Mouse (Mus musculus) retina, embryonic 14.5 days (tissue): Measurements from ENCODE around the gene Gpr107.

Source experiments
- DNase-seq: peaks from one replicate; pipeline ENCODE4 v3.0.0-alpha.2; 2015; ENCODE audit warnings: low spot score

Gpr107 gene

DNA sequence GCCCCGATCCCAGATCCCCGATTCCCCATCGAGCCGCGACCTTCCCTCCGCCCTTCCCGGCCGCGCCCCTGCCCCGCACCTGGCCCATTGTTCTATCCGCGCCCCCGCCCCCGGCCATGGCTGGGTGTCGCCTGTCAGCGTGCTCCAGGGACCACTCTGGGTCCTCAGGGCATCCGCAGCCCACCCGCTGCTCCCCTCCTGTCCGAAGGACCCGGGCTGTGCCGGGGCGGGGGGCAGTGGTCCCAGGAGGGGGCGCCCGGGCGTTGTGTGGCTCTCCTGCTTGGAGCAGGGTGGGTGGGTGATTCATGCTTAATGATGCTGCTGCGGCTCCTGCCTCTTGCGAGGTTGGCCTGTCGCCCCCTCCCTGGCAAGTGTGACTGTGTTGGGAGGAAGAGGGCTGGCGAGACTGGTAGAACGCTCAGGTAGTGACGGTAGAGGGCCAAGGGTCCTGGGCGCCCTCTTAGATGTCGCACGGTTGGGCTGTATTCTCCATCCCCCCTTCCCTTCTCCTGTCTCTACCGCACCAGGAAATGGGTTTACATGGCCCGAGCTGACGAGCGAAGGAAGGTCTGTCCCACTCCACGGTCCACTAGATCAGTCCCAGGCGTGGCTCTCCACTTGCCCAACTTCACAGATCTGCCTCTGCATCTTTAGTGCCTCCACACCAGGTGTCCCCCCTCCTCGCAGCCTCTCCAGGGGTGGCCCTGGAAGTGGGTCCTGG, 94.3 kb downstream of the Gpr107 start:
- peak; percentile 56 for DNase-seq

DNA sequence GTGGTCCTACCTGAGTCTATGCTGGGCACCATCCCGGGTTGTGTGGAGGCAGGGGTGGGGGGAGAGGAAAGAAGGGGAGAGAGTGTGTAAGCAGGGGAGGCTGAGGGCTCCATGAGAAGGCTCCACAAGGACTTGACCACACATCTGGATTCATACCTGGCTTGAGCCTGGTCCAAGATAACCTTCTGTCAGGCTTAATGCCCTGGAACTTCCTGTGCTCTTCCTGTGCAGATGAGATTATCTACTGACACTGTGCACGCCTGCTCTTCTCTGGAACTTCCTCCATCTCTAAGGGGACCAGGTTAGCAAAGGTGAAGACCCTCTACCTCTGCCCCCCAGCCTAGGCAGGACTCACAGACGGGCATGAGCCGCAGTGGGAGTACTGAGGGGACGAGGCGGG, 96.7 kb downstream of the Gpr107 start:
- DNase-seq, result no peak

DNA sequence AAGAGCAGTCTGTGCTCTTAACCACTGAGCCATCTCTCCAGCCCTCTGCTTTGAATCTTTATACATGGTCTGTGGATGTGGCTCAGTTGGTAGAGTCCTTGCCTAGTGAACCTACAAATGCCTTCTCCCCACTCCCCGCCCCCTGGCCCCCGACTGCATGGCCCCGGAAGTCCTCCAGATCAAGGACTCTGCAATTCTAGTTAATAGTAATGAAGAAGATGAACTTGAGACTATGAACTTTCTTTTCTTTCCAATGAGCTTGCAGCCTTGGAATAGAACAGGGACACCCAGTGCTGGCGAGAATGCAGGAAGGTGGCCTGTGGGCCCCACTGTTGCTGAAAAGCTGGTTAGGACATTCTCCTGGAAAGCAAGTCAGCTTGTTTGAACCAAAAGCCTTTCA, 100.1 kb downstream of the Gpr107 start:
- DNase-seq, result no peak

DNA sequence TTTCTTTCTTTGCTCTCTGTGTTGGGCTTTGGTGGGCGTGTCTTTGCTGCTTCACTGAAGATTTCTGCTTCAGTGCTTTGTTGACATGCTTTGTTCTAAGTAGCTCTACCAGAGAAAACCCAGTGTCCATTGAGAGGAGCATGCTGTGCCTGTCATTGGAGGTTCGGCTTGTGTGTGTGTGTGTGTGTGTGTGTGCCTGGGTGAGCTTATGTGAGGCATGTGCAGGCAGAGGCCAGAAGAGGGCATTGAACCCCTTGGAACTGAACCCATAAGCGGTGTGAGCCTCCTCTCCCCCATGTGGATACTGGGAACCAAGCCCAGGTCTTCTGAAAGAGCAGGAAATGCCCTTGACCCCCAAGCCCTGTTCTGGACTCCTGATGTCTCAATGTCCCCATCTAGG, 101.3 kb downstream of the Gpr107 start:
- DNase-seq, result peak; percentile 82

DNA sequence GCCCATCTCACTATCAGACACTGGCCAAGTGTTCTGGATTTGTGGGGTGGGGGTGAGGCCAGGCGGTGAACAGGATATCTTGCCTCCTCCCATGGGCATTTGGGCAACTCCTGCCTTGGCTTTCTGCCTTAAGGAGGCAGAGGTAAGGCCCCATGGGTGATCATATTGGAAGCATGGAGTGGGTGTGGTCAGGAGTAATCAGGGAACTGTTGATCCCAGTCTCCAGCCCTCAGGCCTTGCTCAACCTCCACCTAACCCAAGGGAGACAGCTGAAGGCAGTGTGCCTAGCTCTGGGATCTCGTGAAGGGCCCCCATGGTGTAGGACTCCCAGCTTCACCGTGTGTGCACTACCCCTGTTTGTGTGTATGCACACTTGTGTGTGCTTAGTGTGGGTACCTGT, 102.7 kb downstream of the Gpr107 start:
- no peak for DNase-seq

DNA sequence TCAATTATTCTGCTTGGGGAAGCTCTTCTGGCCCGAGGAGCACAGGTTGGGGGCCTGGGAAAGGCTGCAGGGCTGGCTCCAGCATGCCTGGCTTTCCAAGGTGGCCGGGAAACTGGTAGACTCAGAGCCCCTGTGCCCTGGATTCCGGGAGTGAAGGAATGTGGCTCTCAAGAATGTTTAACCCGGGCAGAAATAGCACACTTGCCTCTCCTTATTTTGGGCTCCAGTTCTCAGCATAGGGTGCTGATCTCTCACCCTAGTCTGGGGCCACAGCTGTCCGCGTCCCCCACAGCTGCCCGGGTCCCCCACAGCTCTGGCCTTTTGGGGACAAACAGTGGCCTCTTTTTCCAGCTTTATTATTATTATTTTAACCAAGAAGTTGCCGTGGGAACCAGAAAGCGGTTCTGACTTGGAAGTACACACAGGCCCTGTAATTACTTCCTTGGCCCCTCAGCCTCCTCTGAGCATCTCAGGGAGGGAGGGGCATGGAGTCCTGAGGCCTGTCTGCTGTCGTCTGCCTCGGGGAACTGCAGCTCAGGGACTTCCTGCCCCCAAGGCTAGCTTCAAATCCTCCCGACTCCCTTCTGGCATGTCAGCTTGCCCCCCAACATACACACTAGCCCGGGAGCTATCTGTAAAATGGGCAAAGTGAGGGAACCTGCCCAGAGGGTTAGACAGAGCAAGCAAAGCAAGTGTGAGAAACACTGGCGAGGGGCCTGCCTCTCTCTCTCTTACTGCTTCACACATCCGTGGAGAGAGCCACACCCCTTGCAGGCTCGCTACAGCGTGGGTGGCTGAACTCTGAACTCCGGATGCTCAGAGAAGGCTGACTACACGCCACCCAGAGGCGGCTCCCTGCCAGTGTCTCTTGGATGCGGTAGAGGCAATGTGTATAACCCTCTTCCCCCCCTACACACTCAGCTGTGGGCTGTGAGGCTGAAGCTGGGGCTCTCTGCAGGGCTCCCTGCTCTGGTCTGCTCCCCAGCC, 104.1 kb downstream of the Gpr107 start:
- peak; percentile 76 for DNase-seq

DNA sequence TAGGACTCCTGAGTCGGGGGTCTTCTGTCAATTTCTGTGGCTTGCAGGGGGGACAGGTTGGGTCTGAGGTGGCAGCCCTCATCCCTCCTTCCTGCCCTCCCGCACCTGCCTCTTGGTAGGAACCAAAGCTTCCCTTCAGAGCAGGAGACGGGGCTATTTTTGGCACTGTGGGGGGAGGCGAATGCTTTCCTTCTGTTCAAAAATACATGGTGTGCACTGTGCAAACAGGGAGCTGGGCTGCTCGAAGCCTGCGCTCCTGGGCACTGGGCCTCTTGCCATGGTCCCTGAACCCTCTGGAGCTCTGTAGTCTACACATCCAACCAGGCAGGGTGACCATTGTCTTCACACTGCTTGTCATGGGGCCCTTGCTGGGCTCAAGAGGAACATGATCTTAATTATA, 105.0 kb downstream of the Gpr107 start:
- no peak for DNase-seq

DNA sequence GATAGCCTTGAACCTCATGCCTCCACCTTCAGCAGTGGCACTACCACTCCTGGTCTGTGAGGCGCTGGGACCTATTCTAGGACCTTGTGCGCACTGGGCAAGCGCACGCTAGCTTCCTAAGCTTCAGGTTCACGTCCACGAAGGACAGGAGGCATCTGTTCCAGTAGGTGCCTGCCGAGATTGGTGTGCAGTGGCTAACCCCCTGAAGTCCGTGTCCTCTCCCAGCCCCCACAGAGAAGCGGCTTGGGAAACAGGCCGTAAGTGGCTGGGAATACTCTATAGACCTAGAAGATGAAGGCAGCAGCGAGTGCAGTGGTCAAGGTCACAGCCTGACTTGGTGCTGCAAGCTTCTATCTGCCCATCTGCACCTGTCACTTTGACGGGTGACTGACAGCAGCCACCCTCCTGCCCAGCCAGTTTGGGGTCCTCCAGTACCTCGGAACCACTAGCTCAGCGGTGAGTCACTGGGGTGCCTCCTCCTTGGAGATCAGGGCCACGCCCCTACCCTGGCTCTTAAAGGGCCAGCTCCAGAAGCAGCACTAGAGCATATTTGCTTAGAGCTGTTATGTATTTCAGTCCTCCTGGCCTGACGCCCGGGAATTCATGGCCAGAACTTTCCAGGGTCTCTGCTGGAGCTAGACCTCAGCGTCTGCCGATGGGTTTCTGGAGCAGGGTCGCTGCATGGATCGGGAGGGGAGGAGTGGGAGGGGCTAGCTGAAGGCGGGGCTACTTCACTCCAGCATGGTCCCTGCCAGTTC, 106.7 kb downstream of the Gpr107 start:
- DNase-seq, result peak; percentile 68

DNA sequence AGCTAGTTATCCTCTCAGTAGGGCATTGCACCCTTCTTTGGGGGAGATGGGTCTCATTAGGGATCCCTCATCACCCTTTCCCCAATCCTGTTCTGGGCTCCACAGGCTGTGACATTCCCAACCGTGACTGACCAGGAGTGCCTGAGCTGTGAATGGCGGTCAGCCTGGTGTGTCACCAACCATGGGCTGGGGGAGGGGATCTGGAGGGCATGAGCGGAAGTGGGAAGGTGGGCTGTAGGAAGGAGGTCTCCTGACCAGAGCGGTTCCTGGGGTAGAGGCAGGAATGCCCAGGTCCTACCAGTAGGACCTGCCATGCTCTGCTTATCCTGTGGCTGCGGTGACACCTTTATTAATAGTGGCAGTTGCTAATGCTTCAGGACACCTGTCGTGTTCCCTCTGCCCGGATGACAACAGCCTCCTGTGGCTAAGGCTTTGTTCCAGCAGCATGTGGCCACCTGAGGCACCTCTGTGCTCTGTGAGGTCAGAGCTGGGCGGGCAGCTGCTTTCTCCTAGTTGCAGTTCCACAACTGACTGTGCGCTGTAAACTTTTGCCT, 107.3 kb downstream of the Gpr107 start:
- no peak for DNase-seq

DNA sequence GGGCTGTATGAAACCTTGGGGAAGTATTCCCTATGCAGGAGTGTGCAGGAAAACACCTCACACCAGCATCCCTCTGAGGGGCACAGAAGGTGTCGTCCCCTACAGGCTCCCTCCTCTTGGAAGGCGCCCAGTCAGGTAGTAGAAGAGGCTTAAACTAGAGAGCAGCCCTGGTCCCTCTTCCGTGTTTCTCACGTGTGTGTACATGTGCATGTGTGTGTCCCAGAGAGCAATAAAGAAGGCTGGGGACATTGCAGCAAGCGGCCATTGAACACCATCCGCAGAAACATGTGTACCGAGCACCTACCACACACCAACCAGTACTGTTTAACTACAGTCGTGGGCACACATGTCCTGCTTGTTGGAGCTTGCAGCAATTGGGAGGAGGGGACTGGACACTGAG, 108.4 kb downstream of the Gpr107 start:
- DNase-seq, result no peak

DNA sequence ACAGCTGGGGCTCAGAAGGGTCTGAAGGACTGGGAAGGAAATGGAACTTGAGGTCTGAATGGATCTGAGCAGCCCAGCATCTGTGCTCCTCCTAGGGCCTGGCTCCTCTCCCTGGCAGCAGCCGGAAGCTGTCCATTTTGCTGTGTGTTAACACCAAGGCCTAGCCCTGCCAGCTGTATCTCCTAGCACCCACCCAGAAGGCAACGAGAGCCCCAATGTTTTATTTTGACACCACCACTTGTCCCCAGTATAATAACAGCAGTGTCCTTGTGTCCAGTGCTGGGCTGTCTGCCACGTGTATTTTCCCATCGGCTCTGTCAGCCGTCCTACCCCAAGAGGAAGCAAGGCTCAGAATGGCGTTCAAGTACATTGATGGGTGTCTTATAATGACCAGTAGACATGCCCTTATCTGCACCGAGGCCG, 110.9 kb downstream of the Gpr107 start:
- no peak for DNase-seq

DNA sequence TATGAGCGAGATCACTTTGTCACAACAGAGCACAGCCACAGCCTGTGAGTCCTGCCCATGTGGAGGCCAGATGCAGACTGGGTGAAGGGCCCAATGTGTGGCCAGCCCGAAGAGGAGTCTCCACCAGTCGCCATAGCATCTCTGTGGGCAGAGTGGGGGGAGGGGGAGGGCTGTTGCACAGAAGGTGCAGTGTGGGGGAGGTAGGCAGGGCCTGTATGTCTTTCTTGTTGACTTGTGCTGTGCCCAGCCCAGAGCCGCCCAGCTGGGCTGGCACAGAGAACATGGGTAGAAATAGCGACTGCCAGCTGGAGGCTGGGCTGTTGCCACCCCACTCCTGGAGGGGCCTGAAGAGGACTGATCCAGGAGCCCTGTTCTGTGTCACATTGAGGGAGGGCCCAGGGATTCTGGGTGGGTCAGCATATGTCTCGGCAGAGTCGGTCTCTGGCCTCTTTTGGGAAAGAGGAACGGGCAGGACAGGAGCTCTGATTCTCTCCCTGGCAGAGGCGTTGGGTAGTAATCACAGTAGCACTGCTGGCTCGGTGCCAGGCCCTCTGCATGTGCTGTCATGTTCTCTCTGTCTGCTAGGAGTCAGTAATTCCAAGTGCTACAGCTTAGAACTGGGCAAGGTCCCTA, 111.7 kb downstream of the Gpr107 start:
- DNase-seq, result no peak

DNA sequence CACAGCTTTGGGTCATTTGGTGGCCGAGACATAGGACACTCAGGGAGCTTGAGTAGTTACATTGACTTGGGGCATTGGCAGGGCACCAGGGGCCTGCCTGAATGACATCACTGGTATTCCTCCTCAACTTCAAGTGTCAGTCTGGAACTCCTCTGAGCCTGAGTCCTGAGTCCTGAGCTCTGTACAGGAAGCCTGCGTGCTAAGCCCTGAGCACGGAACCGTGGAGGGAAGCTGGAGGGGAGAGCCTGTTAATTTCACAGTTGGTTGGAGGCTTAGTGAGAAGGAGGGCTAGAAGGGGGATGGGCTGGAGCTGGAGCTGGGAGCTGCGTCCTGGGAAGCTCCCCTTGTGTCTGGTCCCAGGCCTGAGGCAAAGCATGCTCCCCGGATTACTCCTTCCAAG, 115.3 kb downstream of the Gpr107 start:
- DNase-seq, result peak; percentile 79
